Mouse (Mus musculus): ENCODE data around the gene Gba2. TPM values are rescaled to one million over a fixed set of nuclear protein-coding genes. Genes with fewer than 3 reads are reported as not detected.
"Not testable (repeated sequence)": the region's sequence is repeated elsewhere in the genome, so short reads cannot be mapped to it uniquely, and the experiment has no call there.

Gba2 gene
- polyA plus RNA-seq, 1 experiment from 2014 or later = 25.4 TPM

GRCm38 (mm10) chr4:43552437-43552836, 26.2 kb downstream of the Gba2 start:
- peaks cover 26% of the 10 kb centered on the region for H3K36me3 ChIP-seq (ENCODE audit: control insufficient read depth, insufficient read depth, low read length)
- 97% methylated on average over 5 of the region's 5 CpGs for WGBS

GRCm38 (mm10) chr4:43551854-43552253, 26.8 kb downstream of the Gba2 start:
- not testable (repeated sequence) for H3K9me3 ChIP-seq (ENCODE audit: control insufficient read depth, low read length); H3K4me3 ChIP-seq (ENCODE audit: low read depth, low read length); DNase-seq (ENCODE audit: low spot score); H3K27ac ChIP-seq (ENCODE audit: low read depth, low read length); H3K4me2 ChIP-seq (replicated peaks; ENCODE audit: low read depth, low read length); H3K4me1 ChIP-seq (replicated peaks; ENCODE audit: control insufficient read depth, insufficient read depth, low read length); H3K9ac ChIP-seq (ENCODE audit: low read depth, low read length); H3K27me3 ChIP-seq (ENCODE audit: control insufficient read depth, insufficient read depth, low read length); ATAC-seq (ENCODE audit: low FRiP score)
- H3K36me3 ChIP-seq (ENCODE audit: control insufficient read depth, insufficient read depth, low read length) = peaks cover 29% of the 10 kb centered on the region
- WGBS = 92% methylated on average over 6 of the region's 6 CpGs

More at GRCm38 (mm10) chr4:43552437-43552836, 26.2 kb downstream of the Gba2 start:
- Histone ChIP-seq H3K9me3 (ENCODE audit: control insufficient read depth, low read length) (no peaks in the 10 kb centered on the region; the same call in 1 of the 2 replicates), H3K4me3 (ENCODE audit: low read depth, low read length) (no peak overlapping the region), H3K4me1 (replicated peaks; ENCODE audit: control insufficient read depth, insufficient read depth, low read length) (no peaks in the 10 kb centered on the region), H3K27me3 (ENCODE audit: control insufficient read depth, insufficient read depth, low read length) (no peaks in the 10 kb centered on the region), H3K4me2 (replicated peaks; ENCODE audit: low read depth, low read length) (no peak overlapping the region), H3K27ac (ENCODE audit: low read depth, low read length) (no peak overlapping the region), H3K9ac (ENCODE audit: low read depth, low read length) (no peak overlapping the region)
- DNase-seq (ENCODE audit: low spot score) = no peak
- no peak for ATAC-seq (ENCODE audit: low FRiP score)

- Histone ChIP-seq H3K4me2 (replicated peaks; ENCODE audit: low read depth, low read length) (no peak overlapping the region), H3K27ac (ENCODE audit: low read depth, low read length) (no peak overlapping the region), H3K9ac (ENCODE audit: low read depth, low read length) (no peak overlapping the region), H3K36me3 (ENCODE audit: control insufficient read depth, insufficient read depth, low read length) (peaks cover 31% of the 10 kb centered on the region), H3K27me3 (ENCODE audit: control insufficient read depth, insufficient read depth, low read length) (no peaks in the 10 kb centered on the region), H3K4me1 (replicated peaks; ENCODE audit: control insufficient read depth, insufficient read depth, low read length) (no peaks in the 10 kb centered on the region), H3K4me3 (ENCODE audit: low read depth, low read length) (no peak overlapping the region), H3K9me3 (ENCODE audit: control insufficient read depth, low read length) (no peaks in the 10 kb centered on the region; the same call in 1 of the 2 replicates)
- ATAC-seq (ENCODE audit: low FRiP score) = no peak
- DNase-seq (ENCODE audit: low spot score) = no peak
- WGBS = 93% methylated on average over 12 of the region's 12 CpGs
Measured at GRCm38 (mm10) chr4:43549055-43549454, 29.6 kb downstream of the Gba2 start.

- H3K9me3 ChIP-seq (ENCODE audit: control insufficient read depth, low read length) = no peaks in the 10 kb centered on the region; the same call in 1 of the 2 replicates
- peaks cover 24% of the 10 kb centered on the region for H3K36me3 ChIP-seq (ENCODE audit: control insufficient read depth, insufficient read depth, low read length)
Measured at GRCm38 (mm10) chr4:43547160-43547559, 31.5 kb downstream of the Gba2 start.

GRCm38 (mm10) chr4:43546375-43547047, 32.2 kb downstream of the Gba2 start:
- ATAC-seq (ENCODE audit: low FRiP score) (no peak), DNase-seq (ENCODE audit: low spot score) (no peak)
- H3K9ac ChIP-seq (ENCODE audit: low read depth, low read length) = no peak overlapping the region
- 90% methylated on average over 12 of the region's 12 CpGs for WGBS
- no peak overlapping the region for H3K4me2 ChIP-seq (replicated peaks; ENCODE audit: low read depth, low read length)
- no peak overlapping the region for H3K4me3 ChIP-seq (ENCODE audit: low read depth, low read length)
- no peaks in the 10 kb centered on the region for H3K27me3 ChIP-seq (ENCODE audit: control insufficient read depth, insufficient read depth, low read length)
- no peaks in the 10 kb centered on the region for H3K9me3 ChIP-seq (ENCODE audit: control insufficient read depth, low read length)
- H3K4me1 ChIP-seq (replicated peaks; ENCODE audit: control insufficient read depth, insufficient read depth, low read length) = no peaks in the 10 kb centered on the region
- H3K27ac ChIP-seq (ENCODE audit: low read depth, low read length) = no peak overlapping the region
- peaks cover 24% of the 10 kb centered on the region for H3K36me3 ChIP-seq (ENCODE audit: control insufficient read depth, insufficient read depth, low read length)

More at GRCm38 (mm10) chr4:43547160-43547559, 31.5 kb downstream of the Gba2 start:
- no peak overlapping the region for H3K4me3 ChIP-seq (ENCODE audit: low read depth, low read length)
- ATAC-seq (ENCODE audit: low FRiP score) (no peak), DNase-seq (ENCODE audit: low spot score) (no peak)
- 92% methylated on average over 8 of the region's 8 CpGs for WGBS
- H3K4me2 ChIP-seq (replicated peaks; ENCODE audit: low read depth, low read length) = no peak overlapping the region
- no peaks in the 10 kb centered on the region for H3K27me3 ChIP-seq (ENCODE audit: control insufficient read depth, insufficient read depth, low read length)
- H3K9ac ChIP-seq (ENCODE audit: low read depth, low read length) = no peak overlapping the region
- no peaks in the 10 kb centered on the region for H3K4me1 ChIP-seq (replicated peaks; ENCODE audit: control insufficient read depth, insufficient read depth, low read length)
- no peak overlapping the region for H3K27ac ChIP-seq (ENCODE audit: low read depth, low read length)

- H3K4me1 ChIP-seq (replicated peaks; ENCODE audit: control insufficient read depth, insufficient read depth, low read length) = no peaks in the 10 kb centered on the region
- DNase-seq (ENCODE audit: low spot score) = no peak
- H3K27me3 ChIP-seq (ENCODE audit: control insufficient read depth, insufficient read depth, low read length) = no peaks in the 10 kb centered on the region
- no peak overlapping the region for H3K4me3 ChIP-seq (ENCODE audit: low read depth, low read length)
- H3K36me3 ChIP-seq (ENCODE audit: control insufficient read depth, insufficient read depth, low read length) = peaks cover 32% of the 10 kb centered on the region
- no peak overlapping the region for H3K4me2 ChIP-seq (replicated peaks; ENCODE audit: low read depth, low read length)
- WGBS = 73% methylated on average over 3 of the region's 3 CpGs
- no peak overlapping the region for H3K9ac ChIP-seq (ENCODE audit: low read depth, low read length)
- no peak overlapping the region for H3K27ac ChIP-seq (ENCODE audit: low read depth, low read length)
- ATAC-seq (ENCODE audit: low FRiP score) = no peak
- no peaks in the 10 kb centered on the region for H3K9me3 ChIP-seq (ENCODE audit: control insufficient read depth, low read length)
Measured at GRCm38 (mm10) chr4:43542044-43542443, 36.6 kb downstream of the Gba2 start.

- H3K9me3 ChIP-seq (ENCODE audit: control insufficient read depth, low read length) = no peaks in the 10 kb centered on the region
Measured at GRCm38 (mm10) chr4:43536031-43536430, 42.6 kb downstream of the Gba2 start.

GRCm38 (mm10) chr4:43535628-43536027, 43.0 kb downstream of the Gba2 start:
- Histone ChIP-seq H3K36me3 (ENCODE audit: control insufficient read depth, insufficient read depth, low read length) (peaks cover 30% of the 10 kb centered on the region), H3K27ac (ENCODE audit: low read depth, low read length) (no peak overlapping the region), H3K9ac (ENCODE audit: low read depth, low read length) (no peak overlapping the region), H3K4me3 (ENCODE audit: low read depth, low read length) (no peak overlapping the region), H3K4me2 (replicated peaks; ENCODE audit: low read depth, low read length) (no peak overlapping the region), H3K9me3 (ENCODE audit: control insufficient read depth, low read length) (no peaks in the 10 kb centered on the region), H3K4me1 (replicated peaks; ENCODE audit: control insufficient read depth, insufficient read depth, low read length) (no peaks in the 10 kb centered on the region), H3K27me3 (ENCODE audit: control insufficient read depth, insufficient read depth, low read length) (no peaks in the 10 kb centered on the region)
- WGBS = 96% methylated on average over 8 of the region's 8 CpGs
- ATAC-seq (ENCODE audit: low FRiP score) (no peak), DNase-seq (ENCODE audit: low spot score) (no peak)

More at GRCm38 (mm10) chr4:43536031-43536430, 42.6 kb downstream of the Gba2 start:
- Histone ChIP-seq H3K4me3 (ENCODE audit: low read depth, low read length) (no peak overlapping the region), H3K36me3 (ENCODE audit: control insufficient read depth, insufficient read depth, low read length) (peaks cover 30% of the 10 kb centered on the region), H3K4me2 (replicated peaks; ENCODE audit: low read depth, low read length) (no peak overlapping the region), H3K27me3 (ENCODE audit: control insufficient read depth, insufficient read depth, low read length) (no peaks in the 10 kb centered on the region), H3K27ac (ENCODE audit: low read depth, low read length) (no peak overlapping the region), H3K4me1 (replicated peaks; ENCODE audit: control insufficient read depth, insufficient read depth, low read length) (no peaks in the 10 kb centered on the region), H3K9ac (ENCODE audit: low read depth, low read length) (no peak overlapping the region)
- DNase-seq (ENCODE audit: low spot score) (no peak), ATAC-seq (ENCODE audit: low FRiP score) (no peak)
- 94% methylated on average over 9 of the region's 9 CpGs for WGBS

- DNase-seq (ENCODE audit: low spot score) = no peak
- 90% methylated on average over 9 of the region's 9 CpGs for WGBS
- H3K36me3 ChIP-seq (ENCODE audit: control insufficient read depth, insufficient read depth, low read length) = peaks cover 25% of the 10 kb centered on the region
Measured at GRCm38 (mm10) chr4:43533270-43533669, 45.4 kb downstream of the Gba2 start.

More at GRCm38 (mm10) chr4:43533270-43533669, 45.4 kb downstream of the Gba2 start:
- Histone ChIP-seq H3K9ac (ENCODE audit: low read depth, low read length) (no peak overlapping the region), H3K4me3 (ENCODE audit: low read depth, low read length) (no peak overlapping the region), H3K4me2 (replicated peaks; ENCODE audit: low read depth, low read length) (no peak overlapping the region), H3K4me1 (replicated peaks; ENCODE audit: control insufficient read depth, insufficient read depth, low read length) (no peaks in the 10 kb centered on the region), H3K9me3 (ENCODE audit: control insufficient read depth, low read length) (no peaks in the 10 kb centered on the region), H3K27me3 (ENCODE audit: control insufficient read depth, insufficient read depth, low read length) (no peaks in the 10 kb centered on the region), H3K27ac (ENCODE audit: low read depth, low read length) (no peak overlapping the region)
- no peak for ATAC-seq (ENCODE audit: low FRiP score)
